Mouse (Mus musculus): ENCODE data around the gene Trim44.

DNA sequence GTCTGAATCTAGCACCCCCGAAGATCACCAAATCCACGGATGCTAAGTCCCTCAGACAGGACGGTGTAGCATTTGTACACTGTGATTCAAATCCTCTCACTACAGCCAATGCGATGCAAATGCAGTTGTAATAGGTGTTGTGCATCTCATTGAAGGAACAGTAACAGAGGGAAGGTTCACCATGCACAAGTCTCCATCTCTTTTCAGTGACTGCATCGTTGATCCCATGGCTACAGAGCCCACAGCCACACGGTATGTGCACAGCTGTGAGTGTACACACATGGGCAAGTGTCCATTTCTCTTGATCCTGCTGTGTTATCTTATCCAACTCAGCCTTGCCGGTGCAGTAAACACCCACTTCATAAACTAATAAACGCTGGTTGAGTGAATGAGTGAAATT is 148.9 kb downstream of the Trim44 start:
- TF ChIP-seq POLR2A (IDR thresholded peaks at IDR 0.05; ENCODE audit: insufficient read length, low read depth) (no peak), E2F4 (IDR thresholded peaks at IDR 0.05; ENCODE audit: insufficient read depth) (no peak), MYOG (IDR thresholded peaks at IDR 0.05; ENCODE audit: control insufficient read depth in 1 of 3, insufficient read depth in 1 of 3, insufficient read length in 2 of 3, low read depth in 2 of 3) (no peak), SRF (IDR thresholded peaks at IDR 0.05; ENCODE audit: control insufficient read depth, insufficient read length, low read depth) (no peak), POLR2AphosphoS2 (IDR thresholded peaks at IDR 0.05; ENCODE audit: insufficient read length, low read depth) (no peak), TCF12 (IDR thresholded peaks at IDR 0.05; ENCODE audit: insufficient read depth, poor library complexity, severe bottlenecking) (no peak), MAX (IDR thresholded peaks at IDR 0.05; ENCODE audit: low read depth) (no peak)
